Mouse (Mus musculus) bone marrow macrophage, adult 2 months (primary cell): Measurements from ENCODE around the gene Klhl36.

Source experiments
- CTCF ChIP-seq: IDR thresholded peaks from 2 replicates; pipeline ENCODE4 v1.5.1; 2012; ENCODE audit warnings: low read depth, mild to moderate bottlenecking, low read length, moderate library complexity
- POLR2A ChIP-seq: IDR thresholded peaks from 2 replicates; pipeline ENCODE4 v1.6.1; 2012; ENCODE audit warnings: mild to moderate bottlenecking, low read depth, low read length, borderline replicate concordance

DNA sequence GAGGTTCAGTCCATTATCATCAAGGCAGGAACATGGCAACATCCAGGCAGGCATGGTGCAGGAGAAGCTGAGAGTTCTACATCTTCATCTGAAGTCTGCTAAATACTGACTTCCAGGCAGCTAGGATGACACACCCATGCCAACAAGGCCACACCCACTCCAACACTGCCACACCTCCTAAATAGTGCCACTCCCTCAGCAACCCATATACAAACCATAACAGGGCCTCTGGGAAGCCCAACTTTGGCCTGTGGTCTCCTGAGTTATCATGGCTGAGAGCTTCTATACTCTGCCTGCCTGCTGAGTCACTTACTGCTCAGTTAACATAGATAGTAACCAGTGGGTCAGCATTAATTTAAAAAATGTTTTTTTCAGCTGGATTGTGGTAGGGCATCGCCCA is 11.1 kb downstream of the Klhl36 start:
- TF ChIP-seq CTCF (no peak), POLR2A (no peak)
